Mouse (Mus musculus) forebrain, embryonic 12.5 days (tissue): Measurements from ENCODE around the gene Alpi. TPM values are rescaled to one million over a fixed set of nuclear protein-coding genes. Genes with fewer than 3 reads are reported as not detected.

Experiments used
- ATAC-seq: fragments of 200-750 bp; cut with Nextera tagmentation; 2 replicates; pipeline ENCODE4 v1.8.0; 2017; ENCODE audit warnings: moderate TSS enrichment; ENCODE audit not compliant: low FRiP score
- H3K27ac ChIP-seq: fragments of 300-500 bp; sonication (generic); 2 replicates; pipeline ENCODE4 v1.5.1; 2016; ENCODE audit warnings: mild to moderate bottlenecking
- H3K27me3 ChIP-seq: fragments of 300-500 bp; sonication (generic); 2 replicates; pipeline ENCODE4 v1.6.1; 2016; ENCODE audit warnings: mild to moderate bottlenecking
- H3K36me3 ChIP-seq: fragments of 300-500 bp; sonication (generic); replicated peaks from 2 replicates; pipeline ENCODE4 v1.6.1; 2016; ENCODE audit warnings: mild to moderate bottlenecking
- H3K4me1 ChIP-seq: fragments of 300-500 bp; sonication (generic); 2 replicates; pipeline ENCODE4 v1.6.1; 2016
- H3K4me2 ChIP-seq: fragments of 300-500 bp; sonication (generic); 2 replicates; pipeline ENCODE4 v1.6.1; 2016; ENCODE audit warnings: mild to moderate bottlenecking, moderate library complexity
- H3K4me3 ChIP-seq: fragments of 300-500 bp; sonication (generic); replicated peaks from 2 replicates; pipeline ENCODE4 v1.5.1; 2016; ENCODE audit warnings: mild to moderate bottlenecking
- H3K9ac ChIP-seq: fragments of 300-500 bp; sonication (generic); 2 replicates; pipeline ENCODE4 v1.6.1; 2016; ENCODE audit warnings: mild to moderate bottlenecking
- H3K9me3 ChIP-seq: fragments of 300-500 bp; sonication (generic); 2 replicates; pipeline ENCODE4 v1.6.1; 2016
- WGBS: fragments of 180-500 bp; shearing (Covaris S2); methylation state at CpG from one replicate; pipeline ENCODE4 v1.1.7; 2016; 5-methylcytosine and 5-hydroxymethylcytosine counted together
- polyA plus RNA-seq: library from polyadenylated mRNA; unstranded; fragments of >200 nt; fragmentation: Nextera tagmentation; extraction: Ambion mirVana; gene quantifications from 2 replicates; pipeline ENCODE4 v1.2.1, GENCODE M21; 2016

The Alpi gene
- polyA plus RNA-seq, 1 experiment from 2014 or later = not detected

- H3K9me3 ChIP-seq = no peaks in the 10 kb centered on the region
- ATAC-seq = no peak
- no peak overlapping the region for H3K27ac ChIP-seq
- H3K27me3 ChIP-seq = no peaks in the 10 kb centered on the region
- H3K4me2 ChIP-seq = no peak overlapping the region
- H3K9ac ChIP-seq = no peak overlapping the region
- peaks cover 26% of the 10 kb centered on the region for H3K36me3 ChIP-seq
- 84% methylated on average over 4 of the region's 4 CpGs for WGBS
- no peak overlapping the region for H3K4me3 ChIP-seq
- H3K4me1 ChIP-seq = no peaks in the 10 kb centered on the region
Measured at GRCm38 (mm10) chr1:87051369-87051768, 50.0 kb downstream of the Alpi start.

GRCm38 (mm10) chr1:87050700-87051099 is 50.7 kb downstream of the Alpi start:
- Histone ChIP-seq H3K27me3 (no peaks in the 10 kb centered on the region), H3K4me3 (no peak overlapping the region), H3K9ac (no peak overlapping the region), H3K4me1 (no peaks in the 10 kb centered on the region), H3K4me2 (no peak overlapping the region), H3K36me3 (peaks cover 29% of the 10 kb centered on the region), H3K9me3 (no peaks in the 10 kb centered on the region), H3K27ac (no peak overlapping the region)
- WGBS = 86% methylated on average over 1 of the region's 1 CpGs
- no peak for ATAC-seq

- Histone ChIP-seq H3K27me3 (no peaks in the 10 kb centered on the region), H3K4me2 (no peak overlapping the region), H3K9ac (no peak overlapping the region), H3K4me3 (no peak overlapping the region), H3K27ac (no peak overlapping the region), H3K9me3 (no peaks in the 10 kb centered on the region), H3K36me3 (peaks cover 29% of the 10 kb centered on the region), H3K4me1 (no peaks in the 10 kb centered on the region)
- 0 out of 2 replicates have a peak, but pooled peaks have one; percentile 61 for ATAC-seq
- 56% methylated on average over 3 of the region's 3 CpGs for WGBS
Measured at GRCm38 (mm10) chr1:87050072-87050471, 51.3 kb downstream of the Alpi start.

Other genes starting within 250 kb of the Alpi start
- gene Alppl2, start 11.7 kb downstream of the Alpi start, polyA plus RNA-seq = not detected in 2 replicates
- gene Akp3, start 23.4 kb upstream of the Alpi start, polyA plus RNA-seq = not detected in 2 replicates
- 18.3 and 23.2 TPM in 2 replicates for gene Ecel1, start 54.9 kb upstream of the Alpi start, polyA plus RNA-seq
- gene Prss56, start 81.7 kb upstream of the Alpi start, polyA plus RNA-seq = not detected in 2 replicates
- 0.10 TPM in 1 of 2 replicates, not detected in the other for gene Chrnd, start 89.0 kb upstream of the Alpi start, polyA plus RNA-seq
- not detected in 2 replicates for gene Chrng, start 103.1 kb upstream of the Alpi start, polyA plus RNA-seq
- gene Eif4e2, start 112.3 kb upstream of the Alpi start, polyA plus RNA-seq = 134 and 137 TPM in 2 replicates
- gene Efhd1, start 162.8 kb upstream of the Alpi start, polyA plus RNA-seq = 1.5 and 1.6 TPM in 2 replicates
- gene Gigyf2, start 225.4 kb upstream of the Alpi start, polyA plus RNA-seq = 59.2 and 61.8 TPM in 2 replicates